Mouse (Mus musculus): ENCODE data around the gene Ankrd13a.
A peak's percentile ranks its signal among the peaks of the same experiment; 100 is the strongest.

DNA sequence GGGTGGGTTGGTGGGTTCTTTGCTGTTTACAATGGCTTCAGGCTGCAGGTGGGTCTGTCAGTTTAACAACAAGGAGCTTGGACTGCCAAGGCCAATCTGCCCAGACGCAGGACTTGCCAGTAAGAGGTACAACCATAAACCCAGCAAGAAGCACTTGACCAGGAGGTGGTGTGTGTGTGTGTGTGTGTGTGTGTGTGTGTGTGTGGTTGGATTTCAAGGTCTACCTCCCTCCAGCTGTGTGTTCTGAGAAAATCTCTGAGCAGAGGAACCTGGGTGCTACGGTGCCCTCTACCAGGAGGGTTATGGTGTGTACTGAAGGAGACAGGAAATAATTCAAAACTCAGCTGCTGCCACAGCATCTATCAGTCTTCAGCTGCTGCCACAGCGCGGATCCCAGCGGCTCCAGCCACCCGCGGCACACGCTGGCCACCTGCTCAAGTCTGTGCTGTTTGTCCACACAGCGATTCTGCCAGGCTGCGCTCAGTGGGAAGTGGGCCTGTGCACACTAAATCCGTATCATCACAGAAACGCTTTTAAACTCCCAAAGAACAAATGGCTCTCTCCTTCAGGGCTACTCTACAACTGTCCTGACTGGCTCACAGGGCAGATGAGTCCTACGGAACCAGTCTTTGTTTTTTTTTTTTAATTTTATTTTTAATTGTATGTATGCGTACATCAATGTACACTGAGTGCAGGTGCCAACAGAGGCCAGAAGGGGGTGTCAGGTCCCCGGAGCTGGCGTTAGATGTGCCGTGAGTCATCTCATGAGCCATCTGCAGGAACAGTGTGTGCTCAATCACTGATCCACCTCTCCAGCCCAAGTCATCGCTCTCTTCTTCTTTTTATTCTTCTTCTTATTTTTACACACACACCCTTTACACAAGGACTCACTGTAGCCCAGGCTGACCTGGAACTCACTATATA is 9.4 kb upstream of the Ankrd13a start:
- TF ChIP-seq CTCF (IDR thresholded peaks at IDR 0.05 in 2 of 3, conservative IDR thresholded peaks at IDR 0.05 in 1 of 3; ENCODE audit: control insufficient read depth in 1 of 3, insufficient read depth in 1 of 3, low read depth in 2 of 3, low read length in 3 of 3, poor library complexity in 1 of 3, severe bottlenecking in 1 of 3) = peak; percentile 23 to 46 (median 46); a peak in 5 of 6 replicates
- TF ChIP-seq EP300 (IDR thresholded peaks at IDR 0.05; ENCODE audit: low read depth in 1 of 2, low read length in 2 of 2) = no peak
- TF ChIP-seq POLR2A (IDR thresholded peaks at IDR 0.05; ENCODE audit: control insufficient read depth in 1 of 2, insufficient read depth in 1 of 2, low read depth in 1 of 2, low read length in 2 of 2, poor library complexity in 1 of 2) = no peak
- TF ChIP-seq ZC3H11A (IDR thresholded peaks at IDR 0.05; ENCODE audit: low read depth, low read length) = no peak
- no peak for TF ChIP-seq UBTF (IDR thresholded peaks at IDR 0.05; ENCODE audit: borderline replicate concordance, insufficient read depth, low read depth, low read length)
- no peak for TF ChIP-seq CHD1 (IDR thresholded peaks at IDR 0.05; ENCODE audit: low read depth, low read length)
- TF ChIP-seq MXI1 (IDR thresholded peaks at IDR 0.05; ENCODE audit: low read depth, low read length) = no peak
- TF ChIP-seq TCF12 (IDR thresholded peaks at IDR 0.05; ENCODE audit: low read depth, low read length) = no peak
- TF ChIP-seq MAFK (IDR thresholded peaks at IDR 0.05; ENCODE audit: borderline replicate concordance, low read depth, low read length) = no peak

Measured in MEL (cell line).